Mouse (Mus musculus) cerebellum, postnatal 14 days (tissue): ENCODE measurements around the gene Snapc2.

ENCODE experiments used
- DNase-seq, 2 experiments: peaks; one replicate each; pipeline ENCODE4 v3.0.0; 2021; ENCODE audit warnings: mixed read lengths in 2 of 2

Snapc2 gene

DNA sequence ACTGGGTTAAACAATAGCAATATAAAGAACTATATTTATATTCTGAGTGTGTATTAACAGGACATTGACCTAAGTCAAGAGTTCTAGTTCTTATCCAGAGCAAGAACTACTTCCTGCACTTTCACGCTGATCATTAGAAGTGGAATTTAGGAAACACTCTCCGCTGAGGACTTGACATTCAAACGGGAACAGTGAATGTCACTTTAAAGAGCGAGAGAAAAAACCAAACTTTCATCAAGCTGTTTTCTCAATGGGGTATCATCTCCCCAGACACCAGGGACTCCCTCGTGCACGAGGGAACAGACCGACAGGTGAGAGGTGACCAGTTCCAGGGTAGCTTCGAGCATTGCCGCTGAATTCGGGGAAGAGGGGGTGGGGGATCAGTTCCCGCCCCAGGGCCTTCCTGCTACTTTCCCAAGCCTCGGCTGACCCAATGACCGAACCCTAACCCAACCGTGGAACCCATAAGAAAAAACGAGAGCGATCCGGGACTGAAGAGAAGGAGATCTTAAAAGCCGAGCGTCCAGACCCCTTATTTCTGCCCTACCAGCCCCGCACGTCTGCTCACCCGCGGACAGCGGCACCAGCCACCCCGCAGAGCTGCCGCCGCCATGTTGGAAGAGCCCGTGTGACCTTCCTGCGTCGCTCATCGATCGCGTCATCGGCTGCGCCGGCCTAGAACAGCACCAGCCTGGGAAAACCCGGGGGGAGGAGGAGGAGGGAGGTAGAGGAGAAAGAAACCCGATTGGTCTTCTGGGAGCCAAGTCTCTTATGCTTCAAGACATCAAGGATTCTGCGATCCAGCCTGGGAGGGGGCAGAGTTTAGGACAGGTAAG lies 22.6 kb downstream of the Snapc2 start, which contains the start of gene Timm44:
Gene Timm44 (minus strand): TSS at position 639 of the 836 bp plus-strand sequence.
- peak; percentile 98 for DNase-seq

GRCm38 (mm10) chr8:4276111-4276465 lies 23.2 kb downstream of the Snapc2 start:
- no peak for DNase-seq

- DNase-seq = no peak
Measured at GRCm38 (mm10) chr8:4292738-4293137, 39.9 kb downstream of the Snapc2 start.

DNA sequence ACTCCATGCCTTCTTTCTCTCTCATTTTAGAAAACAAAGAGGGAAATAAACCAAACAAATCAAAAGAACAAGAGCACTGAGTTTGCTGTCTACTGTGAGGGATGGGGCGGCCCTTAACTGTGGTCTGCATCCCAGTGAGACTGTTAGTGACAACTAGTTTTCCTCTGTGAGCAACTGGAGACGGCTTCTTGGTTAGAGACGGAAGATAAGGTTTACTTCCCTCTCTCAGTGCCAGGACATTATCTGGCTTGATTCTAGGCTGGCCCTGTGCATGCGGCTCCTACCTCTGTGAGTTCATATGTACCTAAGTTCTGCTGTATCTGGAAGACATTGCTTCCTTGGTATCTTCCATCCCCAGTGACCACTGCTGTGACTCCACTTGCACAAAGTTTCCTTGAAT lies 44.9 kb downstream of the Snapc2 start:
- no peak for DNase-seq

- DNase-seq = no peak
Measured at GRCm38 (mm10) chr8:4304124-4304547, 51.3 kb downstream of the Snapc2 start.
